Mouse (Mus musculus) frontal cortex, adult 2 months (tissue): ENCODE data around the gene H2-Q6. TPM values are rescaled to one million over a fixed set of nuclear protein-coding genes. Genes with fewer than 3 reads are reported as not detected.
"Not testable (repeated sequence)": the region's sequence is repeated elsewhere in the genome, so short reads cannot be mapped to it uniquely, and the experiment has no call there.

Experiments
- DNase-seq, 2 experiments: peaks; one replicate each; pipeline ENCODE4 v3.0.0; 2022; ENCODE audit warnings: low spot score in 1 of 2; ENCODE audit errors: extremely low spot score in 1 of 2
- polyA plus RNA-seq: library from polyadenylated mRNA; depleted of rRNA; stranded (reverse); fragments of >200 nt; gene quantifications from 2 replicates; pipeline ENCODE4 v1.2.3, GENCODE M21; 2012; rRNA removed

Gene H2-Q6
- polyA plus RNA-seq, 1 experiment: 0.88 TPM

- not testable (repeated sequence) for DNase-seq
Observed at GRCm38 (mm10) chr17:35432167-35432566, 7.5 kb downstream of the H2-Q6 start.

GRCm38 (mm10) chr17:35434836-35435235 lies 10.2 kb downstream of the H2-Q6 start:
- not testable (repeated sequence) for DNase-seq

DNA sequence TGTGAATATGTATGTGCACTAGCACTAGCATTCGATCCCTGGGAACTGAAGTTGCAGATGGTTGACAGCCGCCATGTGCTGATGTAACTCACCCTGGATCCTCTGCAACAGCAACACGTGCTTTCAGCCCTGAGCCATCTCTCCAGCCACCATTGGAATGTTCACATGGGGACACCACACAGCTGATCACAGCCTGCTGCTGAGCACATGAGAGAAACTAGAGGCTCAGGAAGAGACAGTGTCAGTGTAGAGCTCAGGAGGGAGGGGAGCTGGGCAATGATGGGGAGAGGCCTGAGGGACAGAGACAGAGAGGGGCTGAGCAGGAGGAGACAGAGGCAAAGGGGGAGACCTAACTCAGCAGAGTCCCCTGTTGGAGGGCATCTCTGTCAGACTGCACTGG lies 10.9 kb downstream of the H2-Q6 start:
- not testable (repeated sequence) for DNase-seq

GRCm38 (mm10) chr17:35437386-35437936 lies 12.8 kb downstream of the H2-Q6 start:
- not testable (repeated sequence) for DNase-seq

- not testable (repeated sequence) for DNase-seq
Observed at GRCm38 (mm10) chr17:35438395-35438794, 13.7 kb downstream of the H2-Q6 start.

GRCm38 (mm10) chr17:35438885-35439284 lies 14.2 kb downstream of the H2-Q6 start, which contains the start of gene H2-Q7:
H2-Q7 (plus strand) TSS chr17:35439155.
- DNase-seq: peak; percentile 24 to 78

DNA sequence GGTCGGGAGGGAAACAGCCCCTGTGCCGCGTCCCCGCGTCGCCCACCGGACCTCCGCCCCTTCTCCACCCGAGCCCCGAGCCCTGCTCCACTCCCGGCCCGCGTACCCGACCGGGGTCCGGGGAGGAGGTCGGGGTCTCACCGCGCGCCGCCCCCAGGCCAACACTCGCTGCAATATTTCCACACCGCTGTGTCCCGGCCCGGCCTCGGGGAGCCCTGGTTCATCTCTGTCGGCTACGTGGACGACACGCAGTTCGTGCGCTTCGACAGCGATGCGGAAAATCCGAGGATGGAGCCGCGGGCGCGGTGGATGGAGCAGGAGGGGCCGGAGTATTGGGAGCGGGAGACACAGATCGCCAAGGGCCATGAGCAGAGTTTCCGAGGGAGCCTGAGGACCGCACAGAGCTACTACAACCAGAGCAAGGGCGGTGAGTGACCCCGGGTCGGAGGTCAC lies 14.7 kb downstream of the H2-Q6 start:
- not testable (repeated sequence) for DNase-seq

DNA sequence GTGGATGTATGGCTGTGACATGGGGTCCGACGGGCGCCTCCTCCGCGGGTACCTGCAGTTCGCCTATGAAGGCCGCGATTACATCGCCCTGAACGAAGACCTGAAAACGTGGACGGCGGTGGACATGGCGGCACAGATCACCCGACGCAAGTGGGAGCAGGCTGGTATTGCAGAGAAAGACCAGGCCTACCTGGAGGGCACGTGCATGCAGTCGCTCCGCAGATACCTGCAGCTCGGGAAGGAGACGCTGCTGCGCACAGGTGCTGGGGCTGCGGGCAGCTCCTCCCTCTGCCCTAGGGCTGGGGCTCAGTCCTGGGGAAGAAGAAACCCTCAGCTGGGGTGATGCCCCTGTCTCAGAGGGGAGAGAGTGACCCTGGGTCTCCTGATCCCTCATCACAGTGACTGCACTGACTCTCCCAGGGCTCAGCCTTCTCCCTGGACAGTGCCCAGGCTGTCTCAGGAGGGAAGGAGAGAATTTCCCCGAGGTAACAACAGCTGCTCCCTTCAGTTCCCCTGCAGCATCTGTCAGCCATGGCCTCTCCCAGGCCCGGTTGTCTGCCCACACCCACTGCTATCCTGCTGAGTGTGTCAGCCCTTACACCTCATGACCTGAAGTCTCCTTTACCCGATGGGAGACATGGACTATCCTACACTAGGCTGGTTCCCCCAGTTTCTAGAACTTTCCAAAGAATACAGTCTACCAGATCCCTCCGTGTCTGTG lies 15.4 kb downstream of the H2-Q6 start:
- not testable (repeated sequence) for DNase-seq

DNA sequence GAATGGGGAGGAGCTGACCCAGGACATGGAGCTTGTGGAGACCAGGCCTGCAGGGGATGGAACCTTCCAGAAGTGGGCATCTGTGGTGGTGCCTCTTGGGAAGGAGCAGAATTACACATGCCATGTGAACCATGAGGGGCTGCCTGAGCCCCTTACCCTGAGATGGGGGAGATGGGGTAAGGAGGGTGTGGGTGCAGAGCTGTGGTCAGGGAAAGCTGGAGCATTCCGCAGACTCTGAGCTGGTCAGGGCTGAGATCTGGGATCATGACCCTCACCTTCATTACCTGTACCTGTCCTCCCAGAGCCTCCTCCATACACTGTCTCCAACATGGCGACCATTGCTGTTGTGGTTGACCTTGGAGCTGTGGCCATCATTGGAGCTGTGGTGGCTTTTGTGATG lies 17.7 kb downstream of the H2-Q6 start:
- DNase-seq: not testable (repeated sequence)

DNA sequence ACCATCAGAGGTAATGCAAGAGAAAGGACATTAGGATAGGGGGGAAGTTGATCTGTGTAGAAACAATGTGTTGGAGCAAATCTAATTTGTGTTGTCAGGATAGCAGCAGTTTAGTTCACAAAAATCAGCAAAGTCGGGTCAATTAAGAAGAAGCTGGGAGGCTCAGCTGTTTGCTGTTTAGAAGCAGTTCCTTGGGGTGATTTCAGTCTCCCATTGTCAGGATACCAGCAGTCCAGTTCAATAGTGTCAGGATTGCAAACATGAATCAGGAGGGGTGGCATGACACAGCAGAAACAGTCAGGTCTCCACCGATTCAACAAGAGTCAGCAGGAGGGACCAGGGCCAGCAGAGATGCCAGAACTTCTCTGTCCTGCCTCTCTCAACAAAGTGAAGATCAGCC lies 19.9 kb downstream of the H2-Q6 start:
- not testable (repeated sequence) for DNase-seq

GRCm38 (mm10) chr17:35458247-35458646 lies 33.6 kb downstream of the H2-Q6 start:
- not testable (repeated sequence) for DNase-seq

DNA sequence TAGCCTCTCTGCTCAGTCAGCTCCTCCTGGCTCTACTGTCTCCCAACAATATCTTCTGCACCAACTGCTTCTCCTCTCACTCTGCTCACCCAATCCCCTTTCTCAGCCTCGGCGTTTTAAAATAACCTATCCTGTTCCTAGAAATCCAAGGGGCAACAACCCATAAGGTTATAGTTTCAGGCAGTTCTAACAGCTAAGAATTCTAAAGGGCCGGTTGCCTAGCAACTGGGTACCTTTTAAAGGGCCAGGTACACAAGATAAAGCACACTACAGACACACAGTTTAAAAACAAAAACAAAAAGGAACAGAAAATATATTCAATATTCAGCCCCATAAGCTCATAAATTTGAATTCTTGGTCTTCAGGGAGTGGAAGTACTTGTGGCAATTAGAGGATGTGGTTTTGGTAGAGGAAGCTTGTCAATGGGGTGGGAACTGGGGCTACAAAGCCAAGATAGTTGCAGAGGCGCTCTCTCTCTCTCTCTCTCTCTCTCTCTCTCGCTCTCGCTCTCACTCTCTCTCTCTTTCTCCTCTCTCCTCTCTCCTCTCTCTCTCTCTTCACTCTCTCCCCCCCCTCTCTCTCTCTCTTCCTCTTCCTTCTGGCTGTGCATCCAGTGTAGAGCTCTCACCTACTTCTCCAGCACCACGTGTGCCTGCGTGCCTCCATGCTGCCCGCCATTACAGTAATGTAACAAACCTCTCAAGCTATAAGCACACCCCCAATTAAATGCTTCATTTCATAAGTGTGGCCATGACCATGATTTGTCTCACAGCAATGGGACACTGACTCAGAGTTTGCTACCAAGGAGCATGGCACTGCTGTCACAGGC lies 36.1 kb downstream of the H2-Q6 start:
- DNase-seq: not testable (repeated sequence)

GRCm38 (mm10) chr17:35465651-35466050 lies 41.0 kb downstream of the H2-Q6 start:
- DNase-seq: not testable (repeated sequence)

- not testable (repeated sequence) for DNase-seq
Observed at GRCm38 (mm10) chr17:35468936-35469335, 44.3 kb downstream of the H2-Q6 start.

DNA sequence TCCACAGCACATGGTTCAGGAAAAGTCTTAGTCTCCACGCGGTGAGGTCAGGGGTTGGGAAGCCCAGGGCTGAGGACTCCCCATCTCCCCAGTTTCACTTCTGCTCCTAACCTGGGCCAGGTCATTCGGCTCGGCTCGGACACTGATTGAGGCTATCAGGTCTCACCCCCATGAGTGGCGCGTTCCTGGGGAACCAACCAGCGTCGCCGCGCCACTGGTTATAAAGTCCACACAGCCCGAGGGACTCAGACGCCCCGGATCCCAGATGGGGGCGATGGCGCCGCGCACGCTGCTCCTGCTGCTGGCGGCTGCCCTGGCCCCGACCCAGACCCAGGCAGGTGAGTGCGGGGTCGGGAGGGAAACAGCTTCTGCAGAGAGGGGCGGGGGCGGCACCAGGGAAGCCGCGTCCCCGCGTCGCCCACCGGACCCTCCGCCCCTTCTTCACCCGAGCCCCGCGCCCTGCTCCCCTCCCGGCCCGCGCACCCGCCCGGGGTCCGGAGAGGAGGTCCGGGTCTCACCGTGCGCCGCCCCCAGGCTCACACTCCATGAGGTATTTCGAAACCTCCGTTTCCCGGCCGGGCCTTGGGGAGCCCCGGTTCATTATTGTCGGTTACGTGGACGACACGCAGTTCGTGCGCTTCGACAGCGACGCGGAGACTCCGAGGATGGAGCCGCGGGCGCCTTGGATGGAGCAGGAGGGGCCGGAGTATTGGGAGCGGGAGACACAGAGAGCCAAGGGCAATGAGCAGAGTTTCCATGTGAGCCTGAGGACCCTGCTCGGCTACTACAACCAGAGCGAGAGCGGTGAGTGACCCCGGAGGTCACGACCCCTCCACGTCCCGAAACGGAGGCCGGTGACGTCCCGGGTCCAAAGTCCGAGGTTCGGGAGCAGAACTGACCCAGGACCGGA lies 45.4 kb downstream of the H2-Q6 start, which contains the start of gene H2-Q10:
TSS of gene H2-Q10 (plus strand) at position 248 of the 910 bp plus-strand sequence.
- no peak for DNase-seq

Other genes starting within 250 kb of the H2-Q6 start
- 11.2 and 17.2 TPM in 2 replicates for gene Aif1, start 248.8 kb upstream of the H2-Q6 start, polyA plus RNA-seq
- 14.3 and 20.7 TPM in 2 replicates for gene Lst1, start 236.4 kb upstream of the H2-Q6 start, polyA plus RNA-seq
- 0.78 and 0.88 TPM in 2 replicates for gene Ltb, start 230.4 kb upstream of the H2-Q6 start, polyA plus RNA-seq
- gene Tnf, start 222.8 kb upstream of the H2-Q6 start, polyA plus RNA-seq: 0.11 and 0.14 TPM in 2 replicates
- gene Lta, start 219.5 kb upstream of the H2-Q6 start, polyA plus RNA-seq: 0.06 and 0.17 TPM in 2 replicates
- gene Gm16181, start 204.0 kb upstream of the H2-Q6 start, polyA plus RNA-seq: not detected in 2 replicates
- 665 and 695 TPM in 2 replicates for gene Atp6v1g2, start 191.2 kb upstream of the H2-Q6 start, polyA plus RNA-seq
- gene Nfkbil1, start 189.1 kb upstream of the H2-Q6 start, polyA plus RNA-seq: 13.7 and 15.1 TPM in 2 replicates
- 438 and 444 TPM in 2 replicates for gene Ddx39b, start 183.1 kb upstream of the H2-Q6 start, polyA plus RNA-seq
- 66.1 and 69.2 TPM in 2 replicates for gene H2-D1, start 162.1 kb upstream of the H2-Q6 start, polyA plus RNA-seq
- gene H2-Q1, start 104.4 kb upstream of the H2-Q6 start, polyA plus RNA-seq: 0.44 and 1.1 TPM in 2 replicates
- 0.14 and 0.46 TPM in 2 replicates for gene H2-Q2, start 82.6 kb upstream of the H2-Q6 start, polyA plus RNA-seq
- gene H2-Q4, start 45.2 kb upstream of the H2-Q6 start, polyA plus RNA-seq: 9.1 and 9.7 TPM in 2 replicates
- 1.8 and 2.3 TPM in 2 replicates for gene H2-Q7, start 14.3 kb downstream of the H2-Q6 start, polyA plus RNA-seq
- 0.10 and 0.11 TPM in 2 replicates for gene H2-Q10, start 45.2 kb downstream of the H2-Q6 start, polyA plus RNA-seq
- 0.10 TPM in 1 of 2 replicates, not detected in the other for gene Pou5f1, start 81.2 kb downstream of the H2-Q6 start, polyA plus RNA-seq
- 7.2 and 7.7 TPM in 2 replicates for gene Tcf19, start 92.0 kb downstream of the H2-Q6 start, polyA plus RNA-seq
- 10.7 and 11.6 TPM in 2 replicates for gene Cchcr1, start 92.2 kb downstream of the H2-Q6 start, polyA plus RNA-seq
- 0.44 and 0.65 TPM in 2 replicates for gene Psors1c2, start 108.4 kb downstream of the H2-Q6 start, polyA plus RNA-seq
- 0.70 and 0.99 TPM in 2 replicates for gene Cdsn, start 127.3 kb downstream of the H2-Q6 start, polyA plus RNA-seq
- not detected in 2 replicates for gene 2300002M23Rik, start 142.6 kb downstream of the H2-Q6 start, polyA plus RNA-seq
- not detected in 2 replicates for gene Sfta2, start 176.7 kb downstream of the H2-Q6 start, polyA plus RNA-seq
- 0.06 TPM in 2 replicates for gene Gm9573, start 201.8 kb downstream of the H2-Q6 start, polyA plus RNA-seq
- 0.08 TPM in 1 of 2 replicates, not detected in the other for gene Mucl3, start 218.8 kb downstream of the H2-Q6 start, polyA plus RNA-seq
- 34.1 and 36.7 TPM in 2 replicates for gene Vars2, start 242.7 kb downstream of the H2-Q6 start, polyA plus RNA-seq
- 26.2 and 26.6 TPM in 2 replicates for gene Gtf2h4, start 248.9 kb downstream of the H2-Q6 start, polyA plus RNA-seq